Mouse (Mus musculus) myocyte (in vitro differentiated cells): Measurements from ENCODE around the gene Dgki. TPM values are rescaled to one million over a fixed set of nuclear protein-coding genes. Genes with fewer than 3 reads are reported as not detected.

Experiments
- H3K27me3 ChIP-seq: one replicate; pipeline ENCODE4 v1.6.1; 2011; ENCODE audit not compliant: control insufficient read depth, insufficient read depth, insufficient read length
- H3K36me3 ChIP-seq: one replicate; pipeline ENCODE4 v1.6.1; 2011; ENCODE audit not compliant: control insufficient read depth, insufficient read depth
- H3K4me2 ChIP-seq: one replicate; pipeline ENCODE4 v1.6.1; 2011; ENCODE audit warnings: low read depth, control low read depth
- H3K4me3 ChIP-seq: one replicate; pipeline ENCODE4 v1.5.1; 2011; ENCODE audit warnings: mild to moderate bottlenecking, control low read depth, moderate library complexity
- H3K79me2 ChIP-seq: one replicate; pipeline ENCODE4 v1.6.1; 2011; ENCODE audit not compliant: control insufficient read depth, insufficient read depth
- H3ac ChIP-seq: one replicate; pipeline ENCODE4 v1.6.1; 2011; ENCODE audit not compliant: control insufficient read depth, insufficient read length
- CEBPB ChIP-seq: IDR thresholded peaks from 2 replicates; pipeline ENCODE4 v1.6.1; 2011; ENCODE audit warnings: mild to moderate bottlenecking, moderate library complexity; ENCODE audit not compliant: poor library complexity, insufficient read depth, severe bottlenecking
- E2F4 ChIP-seq: IDR thresholded peaks from one replicate; pipeline ENCODE4 v1.6.1; 2011; ENCODE audit warnings: mild to moderate bottlenecking, control low read depth, moderate library complexity; ENCODE audit not compliant: insufficient read depth
- MAX ChIP-seq: IDR thresholded peaks from one replicate; pipeline ENCODE4 v1.6.1; 2011; ENCODE audit warnings: low read depth, mild to moderate bottlenecking, control low read depth
- MYOD1 ChIP-seq, 3 experiments: IDR thresholded peaks; one replicate each; pipeline ENCODE4 v1.6.1; 2011; ENCODE audit warnings: control low read depth in 2 of 3, low read depth in 2 of 3, mild to moderate bottlenecking in 2 of 3, moderate library complexity in 1 of 3; ENCODE audit not compliant: insufficient read length in 2 of 3, control insufficient read depth in 1 of 3
- MYOG ChIP-seq, 3 experiments: IDR thresholded peaks; one replicate each; pipeline ENCODE4 v1.6.1; 2011; ENCODE audit warnings: control low read depth in 2 of 3, low read depth in 2 of 3, mild to moderate bottlenecking in 2 of 3; ENCODE audit not compliant: insufficient read length in 2 of 3, control insufficient read depth in 1 of 3, insufficient read depth in 1 of 3
- POLR2A ChIP-seq: IDR thresholded peaks from one replicate; pipeline ENCODE4 v1.6.1; 2011; ENCODE audit warnings: low read depth, mild to moderate bottlenecking, control low read depth, moderate library complexity; ENCODE audit not compliant: insufficient read length
- POLR2AphosphoS2 ChIP-seq: IDR thresholded peaks from one replicate; pipeline ENCODE4 v1.6.1; 2011; ENCODE audit warnings: low read depth, control low read depth; ENCODE audit not compliant: insufficient read length
- REST ChIP-seq: IDR thresholded peaks from one replicate; pipeline ENCODE4 v1.6.1; 2011; ENCODE audit warnings: mild to moderate bottlenecking, control low read depth, moderate library complexity; ENCODE audit not compliant: insufficient read depth, insufficient read length
- SRF ChIP-seq: IDR thresholded peaks from one replicate; pipeline ENCODE4 v1.6.1; 2011; ENCODE audit warnings: low read depth; ENCODE audit not compliant: control insufficient read depth, insufficient read length
- TCF12 ChIP-seq: IDR thresholded peaks from one replicate; pipeline ENCODE4 v1.6.1; 2011; ENCODE audit warnings: mild to moderate bottlenecking, control low read depth; ENCODE audit not compliant: poor library complexity, insufficient read depth, severe bottlenecking
- TCF3 ChIP-seq: IDR thresholded peaks from one replicate; pipeline ENCODE4 v1.6.1; 2011; ENCODE audit warnings: low read depth, control low read depth; ENCODE audit not compliant: insufficient read length
- USF1 ChIP-seq: IDR thresholded peaks from one replicate; pipeline ENCODE4 v1.6.1; 2011; ENCODE audit warnings: low read depth, mild to moderate bottlenecking, control low read depth, moderate library complexity
- polyA plus RNA-seq: library from polyadenylated mRNA; unstranded; fragments of >200 nt; fragmentation: generic; extraction: Trizol; gene quantifications from one replicate; pipeline ENCODE4 v1.2.1, GENCODE M21; 2012; ENCODE audit warnings: missing spikeins

Gene Dgki
- polyA plus RNA-seq, 1 experiment = 0.02 TPM

DNA sequence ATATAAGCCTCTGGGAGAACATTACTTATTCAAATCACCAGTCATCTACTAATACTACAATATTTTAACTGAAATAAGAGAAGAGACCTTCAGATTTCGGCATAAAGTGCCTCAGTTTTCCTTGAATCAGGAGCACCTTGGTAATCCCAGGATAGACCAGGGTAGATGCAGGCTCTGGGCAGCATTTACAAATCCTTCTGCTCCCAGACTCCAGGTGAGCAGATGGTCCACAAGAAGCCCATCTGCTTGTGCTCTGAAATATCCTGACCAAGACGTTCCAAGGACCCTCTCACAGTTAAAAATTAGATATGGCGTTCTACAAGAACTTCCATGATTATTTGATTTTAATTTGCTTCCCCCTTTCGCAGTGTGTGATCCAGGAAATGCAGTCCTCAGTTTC lies 118.0 kb downstream of the Dgki start:
- Histone ChIP-seq H3K36me3 (no peaks in the 10 kb centered on the region), H3K4me3 (no peak overlapping the region), H3K27me3 (peaks cover 6% of the 10 kb centered on the region), H3ac (no peak overlapping the region), H3K4me2 (no peak overlapping the region), H3K79me2 (no peaks in the 10 kb centered on the region)
- TF ChIP-seq USF1 (no peak), MAX (no peak), MYOD1 (IDR thresholded peaks at IDR 0.05; ENCODE audit: control insufficient read depth in 1 of 3, insufficient read length in 2 of 3, low read depth in 2 of 3) (no peak), SRF (no peak), E2F4 (no peak), MYOG (IDR thresholded peaks at IDR 0.05; ENCODE audit: control insufficient read depth in 1 of 3, insufficient read depth in 1 of 3, insufficient read length in 2 of 3, low read depth in 2 of 3) (no peak), POLR2A (no peak), POLR2AphosphoS2 (no peak), TCF12 (no peak), REST (no peak), TCF3 (no peak), CEBPB (no peak)

GRCm38 (mm10) chr6:37171149-37171832 lies 128.7 kb downstream of the Dgki start:
- TF ChIP-seq USF1 (no peak), MYOG (IDR thresholded peaks at IDR 0.05; ENCODE audit: control insufficient read depth in 1 of 3, insufficient read depth in 1 of 3, insufficient read length in 2 of 3, low read depth in 2 of 3) (no peak), REST (no peak), POLR2A (no peak), TCF12 (no peak), TCF3 (no peak), MYOD1 (IDR thresholded peaks at IDR 0.05; ENCODE audit: control insufficient read depth in 1 of 3, insufficient read length in 2 of 3, low read depth in 2 of 3) (no peak), CEBPB (no peak), SRF (no peak), POLR2AphosphoS2 (no peak), MAX (no peak), E2F4 (no peak)
- no peaks in the 10 kb centered on the region for H3K27me3 ChIP-seq

DNA sequence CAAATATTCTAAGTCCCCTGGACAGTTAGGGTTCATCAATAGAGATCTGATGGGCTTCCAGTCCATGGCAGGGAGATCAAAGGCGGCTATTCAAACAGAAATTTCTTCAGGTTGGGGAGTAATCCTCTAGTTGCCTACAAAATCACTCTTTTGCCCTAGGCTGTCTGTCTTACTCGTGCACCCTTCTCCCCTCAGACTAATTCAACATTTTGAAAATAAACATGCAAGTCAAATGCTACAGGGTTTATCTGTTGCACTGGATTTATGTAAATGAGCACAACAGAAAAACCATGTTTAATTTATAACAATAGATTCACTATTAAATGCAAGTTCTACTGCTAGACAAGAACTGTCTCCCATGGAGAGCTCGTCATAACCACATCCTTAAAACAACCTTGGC lies 141.1 kb downstream of the Dgki start:
- Histone ChIP-seq H3K27me3 (no peaks in the 10 kb centered on the region), H3ac (no peak overlapping the region), H3K4me3 (no peak overlapping the region), H3K36me3 (no peaks in the 10 kb centered on the region), H3K79me2 (no peaks in the 10 kb centered on the region), H3K4me2 (no peak overlapping the region)
- TF ChIP-seq REST (no peak), USF1 (no peak), MAX (no peak), POLR2AphosphoS2 (no peak)

More at GRCm38 (mm10) chr6:37171149-37171832, 128.7 kb downstream of the Dgki start:
- Histone ChIP-seq H3ac (no peak overlapping the region), H3K4me2 (no peak overlapping the region), H3K79me2 (no peaks in the 10 kb centered on the region), H3K36me3 (no peaks in the 10 kb centered on the region), H3K4me3 (no peak overlapping the region)

- TF ChIP-seq MYOD1 (IDR thresholded peaks at IDR 0.05; ENCODE audit: control insufficient read depth in 1 of 3, insufficient read length in 2 of 3, low read depth in 2 of 3) = no peak
- no peak for TF ChIP-seq MYOG (IDR thresholded peaks at IDR 0.05; ENCODE audit: control insufficient read depth in 1 of 3, insufficient read depth in 1 of 3, insufficient read length in 2 of 3, low read depth in 2 of 3)
- H3K27me3 ChIP-seq = peaks cover 6% of the 10 kb centered on the region
- no peaks in the 10 kb centered on the region for H3K36me3 ChIP-seq
- H3K79me2 ChIP-seq = no peaks in the 10 kb centered on the region
- H3K4me3 ChIP-seq = no peak overlapping the region
- no peak overlapping the region for H3K4me2 ChIP-seq
- H3ac ChIP-seq = no peak overlapping the region
These were observed 145.9 kb downstream of the Dgki start for GRCm38 (mm10) chr6:37154051-37154450.

DNA sequence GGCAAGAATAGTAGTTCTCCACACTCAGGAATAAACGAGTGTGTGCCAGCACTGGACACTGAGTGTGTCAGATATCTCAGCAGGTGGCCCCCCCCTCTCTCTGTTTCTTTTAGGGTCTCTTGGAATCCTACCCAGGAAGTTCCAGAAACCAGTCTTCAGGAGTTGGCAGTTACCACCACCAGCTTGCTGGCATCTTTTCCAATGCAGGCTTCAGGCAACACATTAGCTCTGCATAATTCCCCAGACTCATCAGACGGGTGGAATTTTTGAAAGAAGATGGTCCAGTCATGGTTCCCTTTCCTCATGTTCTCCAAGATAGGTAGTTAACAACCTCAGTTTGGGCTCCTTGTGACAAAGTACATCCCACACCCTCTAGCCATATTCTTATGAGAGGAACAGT lies 149.5 kb downstream of the Dgki start:
- H3K4me3 ChIP-seq = no peak overlapping the region
- H3K27me3 ChIP-seq = peaks cover 6% of the 10 kb centered on the region
- H3K4me2 ChIP-seq = no peak overlapping the region
- H3K36me3 ChIP-seq = no peaks in the 10 kb centered on the region
- no peak overlapping the region for H3ac ChIP-seq
- TF ChIP-seq SRF = no peak
- TF ChIP-seq MYOG (IDR thresholded peaks at IDR 0.05; ENCODE audit: control insufficient read depth in 1 of 3, insufficient read depth in 1 of 3, insufficient read length in 2 of 3, low read depth in 2 of 3) = no peak
- no peak for TF ChIP-seq TCF3
- no peak for TF ChIP-seq MAX
- TF ChIP-seq REST = no peak
- no peak for TF ChIP-seq MYOD1 (IDR thresholded peaks at IDR 0.05; ENCODE audit: control insufficient read depth in 1 of 3, insufficient read length in 2 of 3, low read depth in 2 of 3)
- TF ChIP-seq CEBPB = no peak
- no peak for TF ChIP-seq POLR2AphosphoS2
- no peak for TF ChIP-seq TCF12
- H3K79me2 ChIP-seq = no peaks in the 10 kb centered on the region
